Mouse (Mus musculus) heart, postnatal 0 days (tissue): ENCODE measurements around the gene Trdn. TPM values are rescaled to one million over a fixed set of nuclear protein-coding genes. Genes with fewer than 3 reads are reported as not detected.

Experiments
- ATAC-seq: fragments of 200-750 bp; cut with Nextera tagmentation; 2 replicates; pipeline ENCODE4 v1.8.0; 2017; ENCODE audit warnings: low read depth, moderate number of reproducible peaks, moderate library complexity; ENCODE audit not compliant: insufficient read depth
- DNase-seq: peaks from one replicate; pipeline ENCODE4 v3.0.0-alpha.2; 2016; ENCODE audit warnings: low spot score
- H3K27ac ChIP-seq: fragments of 300-500 bp; sonication (generic); 2 replicates; pipeline ENCODE4 v1.5.1; 2014; ENCODE audit warnings: low read depth, mild to moderate bottlenecking
- H3K27me3 ChIP-seq: fragments of 300-500 bp; sonication (generic); 2 replicates; pipeline ENCODE4 v1.6.1; 2014; ENCODE audit warnings: low read length, mixed read lengths; ENCODE audit not compliant: control insufficient read depth, insufficient read depth
- H3K36me3 ChIP-seq: fragments of 300-500 bp; sonication (generic); replicated peaks from 2 replicates; pipeline ENCODE4 v1.6.1; 2014; ENCODE audit warnings: low read length, mixed read lengths; ENCODE audit not compliant: control insufficient read depth, insufficient read depth
- H3K4me1 ChIP-seq: fragments of 300-500 bp; sonication (generic); 2 replicates; pipeline ENCODE4 v1.6.1; 2014; ENCODE audit warnings: antibody characterized with exemption; ENCODE audit not compliant: control insufficient read depth, insufficient read depth
- H3K4me2 ChIP-seq: fragments of 300-500 bp; sonication (generic); 2 replicates; pipeline ENCODE4 v1.6.1; 2014; ENCODE audit warnings: low read depth, mild to moderate bottlenecking, low read length, moderate library complexity
- H3K4me3 ChIP-seq: fragments of 300-500 bp; sonication (generic); 2 replicates; pipeline ENCODE4 v1.5.1; 2014; ENCODE audit warnings: low read depth, low read length
- H3K9ac ChIP-seq: fragments of 300-500 bp; sonication (generic); replicated peaks from 2 replicates; pipeline ENCODE4 v1.6.1; 2014; ENCODE audit warnings: low read depth, low read length, mixed read lengths
- H3K9me3 ChIP-seq: fragments of 300-500 bp; sonication (generic); replicated peaks from 2 replicates; pipeline ENCODE4 v1.6.1; 2016; ENCODE audit warnings: low read length; ENCODE audit not compliant: control insufficient read depth
- CTCF ChIP-seq: IDR thresholded peaks from 2 replicates; pipeline ENCODE4 v1.5.1; 2016; ENCODE audit warnings: antibody characterized with exemption, control low read depth, low read depth
- EP300 ChIP-seq: IDR thresholded peaks from 2 replicates; pipeline ENCODE4 v1.6.1; 2016; ENCODE audit warnings: antibody characterized with exemption, low read depth
- WGBS: fragments of 180-500 bp; shearing (Covaris S2); extraction: QIAGEN DNeasy Blood & Tissue Kit; methylation state at CpG from one replicate; pipeline ENCODE4 v1.1.7; 2014; 5-methylcytosine and 5-hydroxymethylcytosine counted together
- polyA plus RNA-seq: library from polyadenylated mRNA; unstranded; fragments of >200 nt; fragmentation: Nextera tagmentation; extraction: Ambion mirVana; gene quantifications from 2 replicates; pipeline ENCODE4 v1.2.1, GENCODE M21; 2015
- total RNA-seq: library from RNA; depleted of rRNA; stranded (reverse); fragments of >200 nt; gene quantifications from 2 replicates; pipeline ENCODE4 v1.2.3, GENCODE M21; 2014; ENCODE audit warnings: low replicate concordance

The Trdn gene
- total and polyA plus RNA-seq, 2 experiments from 2014 or later = 98.5 to 519 TPM

GRCm38 (mm10) chr10:33210411-33210810 is 130.1 kb downstream of the Trdn start:
- H3K27ac ChIP-seq = no peak overlapping the region
- DNase-seq (no peak), ATAC-seq (no peak)
- 58% methylated on average over 1 of the region's 1 CpGs for WGBS
- no peaks in the 10 kb centered on the region for H3K27me3 ChIP-seq
- H3K4me2 ChIP-seq = no peak overlapping the region
- H3K36me3 ChIP-seq = no peaks in the 10 kb centered on the region
- no peaks in the 10 kb centered on the region for H3K9me3 ChIP-seq
- TF ChIP-seq EP300 = no peak
- no peak for TF ChIP-seq CTCF
- no peaks in the 10 kb centered on the region for H3K4me1 ChIP-seq
- no peak overlapping the region for H3K4me3 ChIP-seq
- no peak overlapping the region for H3K9ac ChIP-seq

DNA sequence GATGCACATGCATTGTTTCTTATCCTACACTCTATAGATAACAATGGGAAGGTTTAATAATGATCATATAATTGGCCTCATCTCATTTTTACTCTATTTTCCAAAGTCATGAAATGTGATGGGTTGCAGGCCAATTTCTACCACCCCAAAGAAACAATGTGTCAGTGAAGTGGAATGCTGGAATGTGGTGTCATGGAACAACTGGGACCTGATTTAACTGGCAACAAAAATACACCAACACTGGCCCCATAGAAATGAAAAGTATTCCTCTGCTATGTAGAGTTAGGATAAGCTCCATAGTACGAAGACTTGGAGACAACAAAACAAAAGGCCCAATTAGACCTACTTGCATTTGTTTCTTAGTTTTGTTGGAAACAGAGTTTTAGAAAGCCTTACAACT is 173.6 kb downstream of the Trdn start:
- Histone ChIP-seq H3K4me2 (peak overlapping the region; percentile 48), H3K9me3 (no peaks in the 10 kb centered on the region), H3K27ac (peak overlapping the region; percentile 92), H3K4me1 (no peaks in the 10 kb centered on the region), H3K36me3 (no peaks in the 10 kb centered on the region), H3K9ac (no peak overlapping the region), H3K4me3 (peak overlapping the region; percentile 46), H3K27me3 (no peaks in the 10 kb centered on the region)
- no peak for TF ChIP-seq CTCF
- TF ChIP-seq EP300 = peak; percentile 60; the same call in 1 of the 2 replicates
- ATAC-seq (peak; percentile 84), DNase-seq (peak; percentile 73)
- 15% methylated on average over 1 of the region's 1 CpGs for WGBS

DNA sequence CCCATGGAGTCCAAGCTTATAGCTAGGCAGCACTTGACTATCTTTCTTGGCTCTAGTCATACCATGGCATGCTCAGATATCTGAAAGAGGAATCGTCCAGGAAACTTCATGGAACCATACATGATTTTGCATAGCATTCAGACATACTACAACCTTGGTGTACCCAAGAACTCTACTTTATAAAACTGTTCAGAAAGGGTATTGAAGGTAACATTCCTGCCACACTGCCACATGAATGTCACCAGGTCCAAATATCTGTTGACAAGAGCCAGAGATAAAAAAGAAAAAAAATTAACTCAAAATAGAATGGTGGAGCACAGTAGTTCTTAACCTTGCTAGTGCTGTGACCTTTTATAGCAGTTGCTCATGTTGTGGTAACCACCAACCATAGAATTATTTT is 175.8 kb downstream of the Trdn start:
- no peaks in the 10 kb centered on the region for H3K27me3 ChIP-seq
- WGBS = 21% methylated on average over 1 of the region's 1 CpGs
- TF ChIP-seq EP300 = peak; percentile 96
- no peak for TF ChIP-seq CTCF
- ATAC-seq (peak; percentile 88), DNase-seq (peak; percentile 91)
- H3K9ac ChIP-seq = peak overlapping the region; percentile 57; the same call in 1 of the 2 replicates
- peak overlapping the region; percentile 48 for H3K4me2 ChIP-seq
- H3K27ac ChIP-seq = peak overlapping the region; percentile 92
- no peaks in the 10 kb centered on the region for H3K9me3 ChIP-seq
- H3K4me3 ChIP-seq = peak overlapping the region; percentile 46
- no peaks in the 10 kb centered on the region for H3K4me1 ChIP-seq
- no peaks in the 10 kb centered on the region for H3K36me3 ChIP-seq

DNA sequence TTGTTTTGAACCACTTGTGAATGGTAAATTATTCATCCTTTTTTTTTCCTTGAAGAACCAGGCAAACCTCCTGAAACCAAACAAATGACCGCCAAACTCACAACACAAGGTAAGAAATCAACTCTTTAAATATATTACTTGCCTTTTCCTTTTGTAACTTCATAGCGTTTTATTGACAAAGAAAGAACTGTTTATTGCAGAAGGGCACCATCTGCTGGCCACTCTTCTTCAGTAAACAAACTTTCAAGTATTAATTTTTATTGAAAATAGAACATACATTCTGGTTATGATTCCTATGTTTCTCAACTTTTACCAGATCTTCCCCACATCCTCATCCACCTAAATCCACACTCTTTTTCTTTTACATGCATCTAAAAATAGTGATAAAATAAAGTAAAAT is 224.6 kb downstream of the Trdn start:
- no peak overlapping the region for H3K9ac ChIP-seq
- 28% methylated on average over 2 of the region's 2 CpGs for WGBS
- peak; percentile 57 for DNase-seq

GRCm38 (mm10) chr10:33353026-33353425 is 272.7 kb downstream of the Trdn start:
- no peaks in the 10 kb centered on the region for H3K4me1 ChIP-seq
- WGBS = 78% methylated on average over 1 of the region's 1 CpGs

More for the DNA sequence above, 224.6 kb downstream of the Trdn start:
- no peaks in the 10 kb centered on the region for H3K36me3 ChIP-seq
- ATAC-seq = no peak
- TF ChIP-seq CTCF (peak; percentile 53), EP300 (no peak)
- H3K9me3 ChIP-seq = no peaks in the 10 kb centered on the region
- H3K27me3 ChIP-seq = no peaks in the 10 kb centered on the region
- no peak overlapping the region for H3K4me2 ChIP-seq
- no peak overlapping the region for H3K27ac ChIP-seq
- H3K4me1 ChIP-seq = no peaks in the 10 kb centered on the region; the same call in 1 of the 2 replicates
- no peak overlapping the region for H3K4me3 ChIP-seq

DNA sequence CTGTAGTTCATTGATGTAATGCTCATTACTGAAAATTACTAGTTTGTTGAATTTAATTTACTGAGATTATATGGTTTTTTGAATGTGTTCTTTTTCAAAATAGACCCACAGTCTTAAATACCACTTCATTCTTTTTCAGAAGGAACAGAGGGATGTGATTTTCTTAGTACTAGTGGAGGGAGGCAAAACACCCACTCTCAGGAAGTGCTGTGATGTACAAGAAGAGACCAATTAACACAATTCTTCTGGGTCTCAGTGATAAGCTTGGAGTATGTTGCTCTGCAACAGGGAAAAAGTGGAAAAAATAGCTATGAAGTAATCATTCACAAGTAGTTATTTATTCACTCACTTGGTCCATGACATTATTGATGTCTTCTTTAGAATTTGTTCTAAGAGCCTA is 286.2 kb downstream of the Trdn start:
- H3K4me3 ChIP-seq = no peak overlapping the region
- no peak for TF ChIP-seq CTCF
- no peak for TF ChIP-seq EP300
- no peak overlapping the region for H3K9ac ChIP-seq
- no peak overlapping the region for H3K4me2 ChIP-seq
- no peaks in the 10 kb centered on the region for H3K36me3 ChIP-seq
- H3K27me3 ChIP-seq = no peaks in the 10 kb centered on the region
- ATAC-seq (no peak), DNase-seq (no peak)
- no peaks in the 10 kb centered on the region for H3K4me1 ChIP-seq
- no peaks in the 10 kb centered on the region for H3K9me3 ChIP-seq
- no peak overlapping the region for H3K27ac ChIP-seq

More at GRCm38 (mm10) chr10:33353026-33353425, 272.7 kb downstream of the Trdn start:
- H3K9me3 ChIP-seq = no peaks in the 10 kb centered on the region
- no peaks in the 10 kb centered on the region for H3K36me3 ChIP-seq
- ATAC-seq = no peak
- DNase-seq = no peak
- H3K4me3 ChIP-seq = no peak overlapping the region
- H3K9ac ChIP-seq = no peak overlapping the region
- no peaks in the 10 kb centered on the region for H3K27me3 ChIP-seq
- TF ChIP-seq EP300 (no peak), CTCF (no peak)
- H3K27ac ChIP-seq = no peak overlapping the region
- H3K4me2 ChIP-seq = no peak overlapping the region
